Mouse (Mus musculus) heart, postnatal 25 days (tissue): Measurements from ENCODE around the gene Gm10799. TPM values are rescaled to one million over a fixed set of nuclear protein-coding genes. Genes with fewer than 3 reads are reported as not detected.
"Not testable (repeated sequence)": the region's sequence is repeated elsewhere in the genome, so short reads cannot be mapped to it uniquely, and the experiment has no call there.

Experiments
- DNase-seq: peaks from one replicate; pipeline ENCODE4 v3.0.0; 2022; ENCODE audit warnings: low spot score
- intact Hi-C: fragments of 180-260 bp; cut with DNase I; formaldehyde crosslinking; loops from one replicate; pipeline ENCODE4 v1.15.1; 2025
- total RNA-seq, 2 experiments: library from RNA; stranded (reverse); gene quantifications; 2 replicates each; pipeline ENCODE4 v1.2.3; 2021

The Gm10799 gene
- not detected for total RNA-seq

- intact Hi-C loops, DNase-seq: not testable (repeated sequence)
Observed at GRCm38 (mm10) chr2:104068450-104068849, at the start of gene Gm10799. Gm10799 (minus strand) TSS chr2:104068550.

DNA sequence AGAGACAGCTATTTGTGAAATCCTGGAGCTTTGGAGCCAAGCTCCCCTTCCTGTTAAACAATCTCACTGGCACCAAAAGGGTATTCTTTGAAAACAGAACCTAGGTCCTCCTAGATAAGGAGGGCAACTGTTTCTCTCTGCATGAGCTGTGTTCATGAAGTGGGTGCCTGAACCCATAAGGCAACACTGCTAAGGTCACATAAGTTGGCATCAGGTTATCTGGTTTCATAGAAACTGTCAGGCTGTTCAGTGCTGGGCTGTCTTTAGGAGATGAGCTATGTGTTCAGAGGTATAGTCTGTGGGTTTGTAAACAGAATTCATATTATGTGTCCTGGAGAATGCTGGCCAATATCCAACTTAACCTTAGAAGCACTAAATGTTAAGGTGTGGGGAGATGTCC, 48.8 kb upstream of the Gm10799 start:
- DNase-seq, intact Hi-C loops: not testable (repeated sequence)

GRCm38 (mm10) chr2:104114898-104115297, 46.5 kb upstream of the Gm10799 start:
- DNase-seq = no peak
- intact Hi-C loops = no loop called here

GRCm38 (mm10) chr2:104113563-104113962, 45.2 kb upstream of the Gm10799 start:
- intact Hi-C loops, DNase-seq: not testable (repeated sequence)

DNA sequence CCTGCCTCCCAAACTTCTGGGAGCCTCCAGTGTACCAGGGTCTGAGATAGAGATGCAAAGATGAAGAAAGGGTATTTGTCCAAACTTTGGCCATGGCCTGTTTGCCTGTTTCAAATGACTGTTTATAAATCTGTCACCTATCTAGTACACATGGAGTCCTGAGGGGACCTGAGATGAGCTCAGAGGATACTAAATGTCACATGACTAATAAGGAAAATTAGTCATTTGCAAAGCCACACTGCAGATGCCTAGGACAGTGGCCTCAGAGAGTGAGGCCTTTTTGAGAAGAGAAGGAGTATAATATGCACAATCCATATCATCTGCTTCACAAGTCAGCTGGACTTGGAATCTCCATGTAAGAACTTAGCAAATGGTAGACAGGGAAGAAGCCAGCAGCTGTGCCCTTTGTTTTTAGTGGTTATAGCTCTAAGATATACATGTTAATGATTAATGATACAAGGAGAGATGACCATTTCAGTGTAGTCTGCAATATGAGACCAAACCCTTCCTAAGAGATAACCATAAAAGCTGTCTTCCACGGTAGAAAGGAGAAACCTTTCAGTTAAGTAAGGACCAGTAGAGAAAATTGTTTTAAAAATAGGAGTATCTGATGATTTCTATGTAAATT, 42.9 kb upstream of the Gm10799 start:
- intact Hi-C loops, DNase-seq: not testable (repeated sequence)

- intact Hi-C loops = no loop called here
- DNase-seq = no peak
Observed at GRCm38 (mm10) chr2:104110031-104110430, 41.7 kb upstream of the Gm10799 start.

DNA sequence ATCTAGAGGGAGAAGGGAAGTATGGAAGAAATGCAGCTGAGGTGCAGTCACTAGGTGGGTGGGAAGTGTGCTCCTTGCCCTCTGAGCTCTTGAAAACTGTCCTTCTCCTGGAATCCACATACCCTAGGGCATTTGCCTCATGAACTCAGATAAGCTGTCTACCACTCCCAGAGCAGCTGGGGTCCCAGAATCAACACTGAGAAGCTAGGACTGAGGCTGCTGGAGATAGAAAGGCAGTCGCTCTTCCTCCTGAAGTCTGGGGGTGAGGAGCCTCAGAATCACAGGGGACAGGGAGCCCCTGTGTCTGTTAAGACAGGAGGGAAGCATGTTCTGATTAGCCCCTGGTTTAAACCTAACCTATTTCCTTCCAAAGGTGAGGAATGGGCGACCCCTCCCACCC, 41.2 kb upstream of the Gm10799 start:
- DNase-seq = no peak
- intact Hi-C loops = no loop called here

DNA sequence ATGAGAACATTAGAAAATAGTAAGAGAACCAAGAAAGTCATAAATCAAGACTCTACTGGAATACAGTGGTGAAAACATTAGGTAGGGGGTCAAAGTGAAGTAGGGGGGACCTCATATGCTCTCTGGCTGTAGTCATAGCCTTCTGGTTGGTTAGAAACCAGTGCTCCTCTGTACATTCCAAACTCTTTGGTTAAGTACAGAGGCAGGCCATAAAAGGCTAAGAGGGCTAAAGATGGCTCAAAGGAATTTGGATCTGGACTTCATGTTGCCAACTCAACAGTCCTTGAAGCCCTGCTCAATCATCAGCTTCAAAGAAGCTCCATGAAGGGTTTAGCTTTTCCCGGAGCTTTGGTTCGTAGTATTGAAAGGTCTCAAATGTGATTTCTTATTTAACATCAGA, 40.7 kb upstream of the Gm10799 start:
- intact Hi-C loops = not testable (repeated sequence)

GRCm38 (mm10) chr2:104104800-104105199, 36.5 kb upstream of the Gm10799 start:
- DNase-seq = no peak
- intact Hi-C loops = no loop called here

More for the DNA sequence above, 40.7 kb upstream of the Gm10799 start:
- DNase-seq = not testable (repeated sequence)

DNA sequence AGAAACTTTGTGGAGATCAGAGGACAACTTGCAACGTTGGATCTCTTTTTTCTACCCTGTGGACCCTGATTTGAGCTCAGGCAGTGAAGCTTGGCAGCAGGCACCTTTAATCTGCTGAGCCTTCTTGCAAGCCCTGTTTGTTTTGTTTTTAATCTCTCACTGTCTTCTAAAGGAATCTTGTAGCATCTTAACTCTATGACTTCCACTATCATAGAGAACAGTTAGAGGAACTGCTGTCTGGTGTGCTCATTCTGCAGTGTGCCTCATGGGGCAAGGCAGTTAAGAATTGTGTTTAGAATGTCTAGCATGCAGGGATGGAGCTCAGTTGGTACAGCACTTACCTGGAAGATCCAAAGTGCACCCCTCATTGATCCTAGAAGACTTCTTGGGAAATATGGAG, 31.6 kb upstream of the Gm10799 start:
- intact Hi-C loops = loop anchor here (10.0 kb wide), 1 partner anchor 65 kb away; no protein-coding TSS in a partner anchor
- no peak for DNase-seq

DNA sequence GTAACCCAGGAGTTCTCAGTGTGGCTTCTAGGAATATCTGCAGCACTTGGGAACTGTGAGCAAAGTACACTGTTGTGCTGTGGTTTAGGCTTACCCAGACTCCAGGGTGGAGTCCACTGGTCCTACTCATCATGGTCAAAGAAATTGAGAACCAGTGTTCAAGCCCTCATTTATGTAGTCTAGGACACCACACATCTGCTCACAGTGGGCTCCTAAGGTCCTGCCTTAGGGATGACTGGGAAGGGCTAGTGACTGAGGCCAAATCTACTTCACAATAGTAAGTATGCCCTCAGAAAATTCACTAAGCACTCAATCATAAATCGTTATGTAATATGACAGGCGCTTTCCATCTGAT, 30.9 kb upstream of the Gm10799 start:
- DNase-seq = no peak
- intact Hi-C loops = loop anchor here (10.0 kb wide), 1 partner anchor 64 kb away; no protein-coding TSS in a partner anchor

DNA sequence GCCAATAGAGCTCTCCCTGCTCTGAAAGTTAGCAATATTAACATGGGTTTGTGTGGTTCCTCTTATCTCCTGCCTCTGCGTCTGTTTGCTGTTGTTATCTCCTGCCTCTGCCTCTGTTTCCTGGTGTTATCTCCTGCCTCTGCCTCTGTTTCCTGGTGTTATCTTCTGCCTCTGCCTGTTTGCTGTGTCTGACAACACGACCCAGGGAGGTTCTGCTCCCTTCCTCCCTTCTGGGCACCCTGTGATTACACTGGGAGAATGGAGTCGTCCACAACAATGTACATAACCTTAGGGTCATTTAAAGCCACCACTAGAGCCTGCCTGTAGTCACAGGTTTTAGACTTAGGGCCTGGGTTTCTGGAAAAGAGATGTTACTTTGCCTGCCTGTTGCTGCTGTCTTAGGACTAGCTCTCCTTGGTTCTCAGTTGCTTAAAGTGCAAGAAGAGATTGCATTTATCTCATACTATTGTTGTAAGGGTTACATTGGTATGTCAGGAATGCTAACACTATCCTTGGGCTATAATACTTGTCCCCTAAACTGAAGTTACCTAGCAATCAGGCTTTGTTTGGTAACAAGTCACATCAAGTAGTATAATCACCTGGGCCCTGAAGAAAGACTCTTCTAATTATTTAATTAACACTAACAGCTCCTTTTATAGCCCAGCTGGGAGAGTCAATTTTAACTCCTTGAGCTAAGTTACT, 30.3 kb upstream of the Gm10799 start:
- DNase-seq = no peak
- intact Hi-C loops = loop anchor here (10.0 kb wide), 1 partner anchor 64 kb away; no protein-coding TSS in a partner anchor

- intact Hi-C loops = loop anchor here (2.0 to 10.0 kb wide), 2 partner anchors 25 to 63 kb away; partner anchors contain the start of gene A930018P22Rik
- DNase-seq = not testable (repeated sequence)
Observed at GRCm38 (mm10) chr2:104097396-104097795, 29.0 kb upstream of the Gm10799 start.

DNA sequence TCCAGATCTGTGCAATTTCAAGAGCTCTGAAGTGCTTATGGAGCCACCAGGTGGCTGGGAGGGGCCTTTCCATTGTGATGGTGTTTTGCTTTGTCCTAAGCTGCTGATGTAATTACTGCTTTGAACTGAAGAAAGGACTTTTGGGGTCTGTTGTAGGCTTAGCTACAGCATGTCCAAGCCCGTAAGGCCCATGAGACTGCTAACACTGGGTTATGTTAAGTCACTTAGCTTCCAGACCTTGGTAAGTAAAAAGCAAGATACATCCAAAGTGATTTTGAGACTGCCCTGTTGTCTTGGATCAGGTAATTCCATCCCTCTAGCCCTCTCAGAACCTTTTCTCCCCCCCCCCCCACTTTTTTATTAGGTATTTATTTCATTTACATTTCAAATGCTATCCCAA, 28.4 kb upstream of the Gm10799 start:
- intact Hi-C loops = loop anchor here (1.0 to 10.0 kb wide), 3 partner anchors 26 to 62 kb away; partner anchors contain the start of gene A930018P22Rik

DNA sequence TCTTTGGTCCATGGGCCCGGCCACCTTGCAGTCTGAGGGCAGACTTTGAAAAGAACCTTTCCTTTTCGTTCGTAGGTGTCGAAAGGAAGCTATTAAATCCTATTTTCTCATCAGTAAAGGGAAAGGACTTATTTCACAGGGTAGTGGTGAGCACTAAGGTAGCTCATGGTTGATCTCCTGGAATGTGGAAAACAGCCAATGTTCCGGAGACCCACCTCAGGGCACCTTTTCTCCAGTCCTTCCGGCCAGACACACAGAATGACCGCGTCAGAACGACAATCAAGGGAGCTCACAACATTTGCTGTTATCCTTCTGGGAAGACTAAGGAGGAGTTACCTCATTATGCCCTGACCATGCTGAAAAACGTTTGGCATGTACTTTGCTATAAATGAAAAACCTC, 27.9 kb upstream of the Gm10799 start:
- intact Hi-C loops = loop anchor here (1.0 to 10.0 kb wide), 3 partner anchors 26 to 61 kb away; partner anchors contain the start of gene A930018P22Rik
- no peak for DNase-seq

More for the DNA sequence above, 28.4 kb upstream of the Gm10799 start:
- not testable (repeated sequence) for DNase-seq

DNA sequence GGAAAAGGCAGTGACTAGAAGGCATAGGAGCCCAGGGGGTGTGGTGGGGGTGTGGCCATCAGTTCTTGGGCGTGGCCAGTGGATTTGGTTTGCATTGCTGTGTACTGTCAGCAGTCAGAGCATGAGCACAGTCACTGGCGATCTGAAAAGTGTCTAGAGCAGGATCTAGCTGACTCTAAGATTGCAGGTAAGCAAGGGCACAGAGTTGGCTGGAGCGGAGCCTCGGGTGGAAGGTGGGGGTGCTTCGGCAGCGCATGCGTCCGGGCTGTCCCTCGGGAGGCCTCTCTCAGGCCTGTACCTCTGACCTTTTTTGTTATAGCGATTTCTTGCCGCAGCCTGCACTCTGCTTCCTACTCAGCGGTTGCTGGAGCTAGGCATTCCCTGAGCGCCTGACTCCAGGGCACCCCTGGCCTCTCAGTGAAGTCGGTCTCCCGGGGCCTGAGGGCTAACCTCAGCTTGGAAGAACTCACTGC, 27.4 kb upstream of the Gm10799 start, which contains the start of gene Cd59a:
Cd59a (plus strand) TSS at position 61 of the 473 bp plus-strand sequence.
- intact Hi-C loops = loop anchor here (1.0 to 10.0 kb wide), 4 partner anchors 23 to 61 kb away; partner anchors contain the start of gene A930018P22Rik
- DNase-seq = peak; percentile 77

GRCm38 (mm10) chr2:104093305-104093704, 25.0 kb upstream of the Gm10799 start:
- DNase-seq = no peak
- intact Hi-C loops = loop anchor here (10.0 kb wide), 1 partner anchor 59 kb away; no protein-coding TSS in a partner anchor

- intact Hi-C loops, DNase-seq: not testable (repeated sequence)
Observed at GRCm38 (mm10) chr2:104087562-104087961, 19.2 kb upstream of the Gm10799 start.

GRCm38 (mm10) chr2:104084027-104084426, 15.7 kb upstream of the Gm10799 start:
- intact Hi-C loops, DNase-seq: not testable (repeated sequence)

DNA sequence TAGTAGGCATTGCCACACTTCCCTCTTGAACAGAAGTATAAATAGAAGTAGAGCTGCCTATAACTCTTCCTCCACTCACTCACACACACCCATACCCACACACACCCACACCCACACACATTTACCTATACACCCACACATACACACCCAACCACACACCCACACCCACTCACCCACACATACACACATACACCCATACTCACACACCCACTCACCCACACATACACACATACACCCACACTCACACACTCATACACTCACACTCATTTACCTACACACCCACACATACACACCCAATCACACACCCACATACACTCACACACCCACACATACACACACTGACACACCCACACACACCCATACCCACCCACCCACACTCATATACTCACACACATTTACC, 14.1 kb upstream of the Gm10799 start:
- DNase-seq = no peak
- intact Hi-C loops = no loop called here
